Mouse (Mus musculus) heart, embryonic 12.5 days (tissue): ENCODE measurements at regions not wholly inside any gene's neighbourhood (a gene's known extent, or its start where the extent isn't known, plus 50 kb on each side); places are given as distances from the start of the nearest gene placed in this dataset.

Experiments
- ATAC-seq: fragments of 200-750 bp; cut with Nextera tagmentation; 2 replicates; pipeline ENCODE4 v1.8.0; 2017; ENCODE audit warnings: moderate TSS enrichment, moderate library complexity; ENCODE audit not compliant: insufficient number of reproducible peaks, low FRiP score
- H3K27ac ChIP-seq: fragments of 300-500 bp; sonication (generic); 2 replicates; pipeline ENCODE4 v1.5.1; 2016; ENCODE audit warnings: mild to moderate bottlenecking, moderate library complexity; ENCODE audit not compliant: poor library complexity, severe bottlenecking
- H3K27me3 ChIP-seq: fragments of 300-500 bp; sonication (generic); replicated peaks from 2 replicates; pipeline ENCODE4 v1.6.1; 2016; ENCODE audit warnings: mild to moderate bottlenecking, moderate library complexity
- H3K36me3 ChIP-seq: fragments of 300-500 bp; sonication (generic); 2 replicates; pipeline ENCODE4 v1.6.1; 2016; ENCODE audit warnings: mild to moderate bottlenecking, moderate library complexity
- H3K4me1 ChIP-seq: fragments of 300-500 bp; sonication (generic); replicated peaks from 2 replicates; pipeline ENCODE4 v1.6.1; 2016; ENCODE audit warnings: mild to moderate bottlenecking
- H3K4me2 ChIP-seq: fragments of 300-500 bp; sonication (generic); 2 replicates; pipeline ENCODE4 v1.6.1; 2016; ENCODE audit warnings: mild to moderate bottlenecking, moderate library complexity
- H3K4me3 ChIP-seq: fragments of 300-500 bp; sonication (generic); 2 replicates; pipeline ENCODE4 v1.5.1; 2016; ENCODE audit warnings: mild to moderate bottlenecking
- H3K9ac ChIP-seq: fragments of 300-500 bp; sonication (generic); 2 replicates; pipeline ENCODE4 v1.6.1; 2016; ENCODE audit warnings: mild to moderate bottlenecking, moderate library complexity
- H3K9me3 ChIP-seq: fragments of 300-500 bp; sonication (generic); replicated peaks from 2 replicates; pipeline ENCODE4 v1.6.1; 2016; ENCODE audit warnings: mild to moderate bottlenecking, moderate library complexity
- WGBS: fragments of 180-500 bp; shearing (Covaris S2); methylation state at CpG from one replicate; pipeline ENCODE4 v1.1.7; 2016; 5-methylcytosine and 5-hydroxymethylcytosine counted together

GRCm38 (mm10) chr13:53586771-53587170 is 113.9 kb upstream of the Msx2 start:
- H3K4me2 ChIP-seq, result no peak overlapping the region
- WGBS, result 70% methylated on average over 4 of the region's 4 CpGs
- no peak overlapping the region for H3K4me3 ChIP-seq
- no peaks in the 10 kb centered on the region for H3K27me3 ChIP-seq
- no peak overlapping the region for H3K9ac ChIP-seq
- H3K36me3 ChIP-seq, result no peaks in the 10 kb centered on the region
- no peaks in the 10 kb centered on the region for H3K4me1 ChIP-seq
- no peak overlapping the region for H3K27ac ChIP-seq
- ATAC-seq, result no peak
- no peaks in the 10 kb centered on the region for H3K9me3 ChIP-seq

- WGBS, result 75% methylated on average over 9 of the region's 9 CpGs
- no peaks in the 10 kb centered on the region for H3K27me3 ChIP-seq
- no peaks in the 10 kb centered on the region for H3K4me1 ChIP-seq
These were observed 111.7 kb upstream of the Msx2 start for GRCm38 (mm10) chr13:53584504-53585130.

GRCm38 (mm10) chr13:53553876-53554577 is 81.2 kb upstream of the Msx2 start:
- WGBS, result 54% methylated on average over 18 of the region's 18 CpGs
- Histone ChIP-seq H3K27me3 (no peaks in the 10 kb centered on the region), H3K9ac (no peak overlapping the region), H3K36me3 (no peaks in the 10 kb centered on the region), H3K4me2 (no peak overlapping the region), H3K27ac (no peak overlapping the region), H3K4me3 (no peak overlapping the region), H3K4me1 (peaks cover 12% of the 10 kb centered on the region), H3K9me3 (0 out of 2 replicates have a peak, but pooled peaks cover 8% of the 10 kb centered on the region)
- no peak for ATAC-seq

More at GRCm38 (mm10) chr13:53584504-53585130, 111.7 kb upstream of the Msx2 start:
- no peak overlapping the region for H3K27ac ChIP-seq
- H3K4me3 ChIP-seq, result no peak overlapping the region
- H3K9me3 ChIP-seq, result peaks cover 10% of the 10 kb centered on the region
- H3K36me3 ChIP-seq, result no peaks in the 10 kb centered on the region
- no peak overlapping the region for H3K4me2 ChIP-seq
- H3K9ac ChIP-seq, result no peak overlapping the region
- no peak for ATAC-seq

- WGBS, result 59% methylated on average over 13 of the region's 13 CpGs
These were observed 80.5 kb upstream of the Msx2 start for GRCm38 (mm10) chr13:53553192-53553875.

GRCm38 (mm10) chr13:53548396-53548795 is 75.5 kb upstream of the Msx2 start:
- H3K4me1 ChIP-seq, result peaks cover 16% of the 10 kb centered on the region
- no peak overlapping the region for H3K27ac ChIP-seq
- 0 out of 2 replicates have a peak, but pooled peaks cover 10% of the 10 kb centered on the region for H3K9me3 ChIP-seq
- no peak for ATAC-seq
- H3K36me3 ChIP-seq, result no peaks in the 10 kb centered on the region
- H3K4me2 ChIP-seq, result no peak overlapping the region
- H3K4me3 ChIP-seq, result no peak overlapping the region
- H3K27me3 ChIP-seq, result no peaks in the 10 kb centered on the region
- WGBS, result 57% methylated on average over 11 of the region's 11 CpGs
- no peak overlapping the region for H3K9ac ChIP-seq

More at GRCm38 (mm10) chr13:53553192-53553875, 80.5 kb upstream of the Msx2 start:
- Histone ChIP-seq H3K27me3 (no peaks in the 10 kb centered on the region), H3K36me3 (no peaks in the 10 kb centered on the region), H3K4me1 (peaks cover 16% of the 10 kb centered on the region), H3K4me2 (no peak overlapping the region), H3K9me3 (0 out of 2 replicates have a peak, but pooled peaks cover 10% of the 10 kb centered on the region), H3K9ac (no peak overlapping the region), H3K27ac (no peak overlapping the region), H3K4me3 (no peak overlapping the region)
- no peak for ATAC-seq

GRCm38 (mm10) chr13:53543291-53543690 is 70.4 kb upstream of the Msx2 start:
- no peak overlapping the region for H3K9ac ChIP-seq
- WGBS, result 68% methylated on average over 5 of the region's 5 CpGs
- H3K4me3 ChIP-seq, result no peak overlapping the region
- no peaks in the 10 kb centered on the region for H3K36me3 ChIP-seq
- no peaks in the 10 kb centered on the region for H3K27me3 ChIP-seq
- H3K27ac ChIP-seq, result no peak overlapping the region
- H3K4me1 ChIP-seq, result peaks cover 6% of the 10 kb centered on the region
- H3K4me2 ChIP-seq, result no peak overlapping the region
- ATAC-seq, result no peak
- H3K9me3 ChIP-seq, result no peaks in the 10 kb centered on the region

- no peaks in the 10 kb centered on the region for H3K27me3 ChIP-seq
- H3K4me2 ChIP-seq, result no peak overlapping the region
- no peaks in the 10 kb centered on the region for H3K36me3 ChIP-seq
- no peaks in the 10 kb centered on the region for H3K4me1 ChIP-seq
- H3K27ac ChIP-seq, result no peak overlapping the region
- no peak overlapping the region for H3K9ac ChIP-seq
- no peak for ATAC-seq
- H3K4me3 ChIP-seq, result no peak overlapping the region
- no peaks in the 10 kb centered on the region for H3K9me3 ChIP-seq
- 82% methylated on average over 5 of the region's 5 CpGs for WGBS
These were observed 66.9 kb upstream of the Msx2 start for GRCm38 (mm10) chr13:53539797-53540196.

- Histone ChIP-seq H3K4me1 (no peaks in the 10 kb centered on the region), H3K9ac (no peak overlapping the region), H3K27ac (no peak overlapping the region), H3K27me3 (no peaks in the 10 kb centered on the region), H3K4me3 (no peak overlapping the region), H3K36me3 (no peaks in the 10 kb centered on the region), H3K4me2 (no peak overlapping the region), H3K9me3 (no peaks in the 10 kb centered on the region)
- 80% methylated on average over 6 of the region's 6 CpGs for whole genome bisulfite sequencing
- no peak for ATAC-seq
These were observed 65.1 kb upstream of the Msx2 start for GRCm38 (mm10) chr13:53537937-53538336.

- Histone ChIP-seq H3K4me3 (no peak overlapping the region), H3K4me1 (no peaks in the 10 kb centered on the region), H3K9me3 (no peaks in the 10 kb centered on the region), H3K36me3 (no peaks in the 10 kb centered on the region), H3K4me2 (no peak overlapping the region), H3K27me3 (no peaks in the 10 kb centered on the region), H3K9ac (no peak overlapping the region), H3K27ac (no peak overlapping the region)
- WGBS, result 79% methylated on average over 10 of the region's 10 CpGs
- no peak for ATAC-seq
These were observed 63.0 kb upstream of the Msx2 start for GRCm38 (mm10) chr13:53535781-53536425.

GRCm38 (mm10) chr13:53533738-53534137 is 60.9 kb upstream of the Msx2 start:
- no peaks in the 10 kb centered on the region for H3K36me3 ChIP-seq
- no peak overlapping the region for H3K9ac ChIP-seq
- H3K27me3 ChIP-seq, result no peaks in the 10 kb centered on the region
- no peak overlapping the region for H3K4me2 ChIP-seq
- H3K4me3 ChIP-seq, result no peak overlapping the region
- WGBS, result 47% methylated on average over 8 of the region's 8 CpGs
- no peak for ATAC-seq
- H3K27ac ChIP-seq, result no peak overlapping the region
- no peaks in the 10 kb centered on the region for H3K4me1 ChIP-seq
- H3K9me3 ChIP-seq, result no peaks in the 10 kb centered on the region

GRCm38 (mm10) chr13:53526880-53527279 is 54.0 kb upstream of the Msx2 start:
- no peaks in the 10 kb centered on the region for H3K36me3 ChIP-seq
- WGBS, result 41% methylated on average over 9 of the region's 9 CpGs
- peaks cover 28% of the 10 kb centered on the region for H3K4me1 ChIP-seq
- H3K9me3 ChIP-seq, result no peaks in the 10 kb centered on the region
- no peak overlapping the region for H3K27ac ChIP-seq
- no peak overlapping the region for H3K4me2 ChIP-seq
- no peak; the same call in 1 of the 2 replicates for ATAC-seq
- H3K9ac ChIP-seq, result no peak overlapping the region
- no peak overlapping the region for H3K4me3 ChIP-seq
- no peaks in the 10 kb centered on the region for H3K27me3 ChIP-seq
